Mouse (Mus musculus) erythroblast, embryonic 14.5 days (primary cell): ENCODE data around the gene Gm13199.

Source experiments
- GATA1 ChIP-seq: IDR thresholded peaks from 2 replicates; pipeline ENCODE4 v1.6.1; 2012; ENCODE audit warnings: low read length, inconsistent platforms, mixed read lengths
- TAL1 ChIP-seq: IDR thresholded peaks from 3 replicates; pipeline ENCODE4 v1.6.1; 2012; ENCODE audit warnings: low read length, inconsistent platforms, mixed read lengths

GRCm38 (mm10) chr2:5844873-5845631, 17.7 kb downstream of the Gm13199 start, which contains the start of the genes Nudt5 and Cdc123:
- TF ChIP-seq TAL1 (no peak), GATA1 (no peak)
